Mouse (Mus musculus) cerebellum, adult 2 months (tissue): ENCODE results near the gene Nelfb.
"Not testable (repeated sequence)": the region's sequence is repeated elsewhere in the genome, so short reads cannot be mapped to it uniquely, and the experiment has no call there.

Experiments used
- CTCF ChIP-seq: fragments of 200-500 bp; IDR thresholded peaks from 2 replicates; pipeline ENCODE4 v1.5.1; 2011; ENCODE audit warnings: low read depth, mild to moderate bottlenecking, control low read depth, low read length, moderate library complexity, borderline replicate concordance; ENCODE audit not compliant: insufficient read depth
- POLR2A ChIP-seq: fragments of 200-500 bp; IDR thresholded peaks from 2 replicates; pipeline ENCODE4 v1.6.1; 2011; ENCODE audit warnings: low read length, control low read depth, borderline replicate concordance; ENCODE audit not compliant: insufficient read depth

- peak; percentile 28; the same call in 1 of the 2 replicates for TF ChIP-seq CTCF
- TF ChIP-seq POLR2A: not testable (repeated sequence)
Observed at GRCm38 (mm10) chr2:25256443-25257109, 45.3 kb upstream of the Nelfb start.
